Mouse (Mus musculus): ENCODE measurements around the gene Akap17b. TPM values are rescaled to one million over a fixed set of nuclear protein-coding genes. Genes with fewer than 3 reads are reported as not detected.

Akap17b gene
- polyA plus RNA-seq (2012; rRNA removed; ENCODE audit: low replicate concordance), result 0.07 TPM in 1 of 2 replicates, not detected in the other

DNA sequence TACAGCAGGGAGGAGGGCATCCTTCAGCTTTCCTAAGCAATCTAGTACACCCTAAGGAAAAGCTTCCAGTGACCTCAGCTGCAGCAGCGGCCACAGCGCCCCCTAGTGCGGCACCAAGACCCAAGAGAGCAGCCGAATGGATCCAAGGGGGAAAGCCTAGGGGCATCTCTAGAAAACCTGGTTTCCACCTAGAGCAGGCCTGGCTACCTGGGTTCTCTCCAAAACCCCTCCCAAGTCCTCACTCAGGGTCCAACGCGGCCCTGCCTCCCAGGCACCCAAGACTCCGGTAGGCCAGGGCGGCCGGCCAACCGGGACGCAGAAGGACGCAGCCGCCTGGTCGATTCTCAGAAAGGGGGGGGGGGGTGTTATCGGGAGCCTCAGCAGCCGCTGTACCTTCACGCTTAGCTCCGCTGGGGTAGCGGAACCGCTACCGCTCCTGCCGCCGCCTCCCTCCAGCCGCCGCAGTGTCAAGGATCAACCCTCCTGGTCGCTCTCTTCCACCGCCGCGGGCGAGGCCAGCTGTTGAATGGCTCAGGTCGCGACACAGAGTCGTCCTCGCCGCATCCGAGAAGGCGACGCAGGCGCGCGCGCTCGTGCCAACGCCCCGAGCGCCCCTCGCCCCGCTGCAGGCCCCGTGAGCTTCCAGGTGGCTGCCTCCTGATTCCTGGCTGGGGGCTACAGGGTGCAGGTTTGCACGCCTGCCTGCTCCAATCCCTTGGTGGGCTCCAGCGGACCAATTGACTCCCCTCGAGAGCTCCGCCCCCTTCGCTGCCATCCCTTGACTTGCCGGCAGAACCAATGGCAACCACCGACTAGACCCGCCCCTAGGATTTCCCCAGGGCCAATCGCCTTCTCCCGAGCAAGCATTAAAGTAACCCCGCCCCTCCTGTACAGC is at the start of gene Akap17b:
Akap17b (minus strand) TSS at position 739 of the 895 bp plus-strand sequence.

DNA sequence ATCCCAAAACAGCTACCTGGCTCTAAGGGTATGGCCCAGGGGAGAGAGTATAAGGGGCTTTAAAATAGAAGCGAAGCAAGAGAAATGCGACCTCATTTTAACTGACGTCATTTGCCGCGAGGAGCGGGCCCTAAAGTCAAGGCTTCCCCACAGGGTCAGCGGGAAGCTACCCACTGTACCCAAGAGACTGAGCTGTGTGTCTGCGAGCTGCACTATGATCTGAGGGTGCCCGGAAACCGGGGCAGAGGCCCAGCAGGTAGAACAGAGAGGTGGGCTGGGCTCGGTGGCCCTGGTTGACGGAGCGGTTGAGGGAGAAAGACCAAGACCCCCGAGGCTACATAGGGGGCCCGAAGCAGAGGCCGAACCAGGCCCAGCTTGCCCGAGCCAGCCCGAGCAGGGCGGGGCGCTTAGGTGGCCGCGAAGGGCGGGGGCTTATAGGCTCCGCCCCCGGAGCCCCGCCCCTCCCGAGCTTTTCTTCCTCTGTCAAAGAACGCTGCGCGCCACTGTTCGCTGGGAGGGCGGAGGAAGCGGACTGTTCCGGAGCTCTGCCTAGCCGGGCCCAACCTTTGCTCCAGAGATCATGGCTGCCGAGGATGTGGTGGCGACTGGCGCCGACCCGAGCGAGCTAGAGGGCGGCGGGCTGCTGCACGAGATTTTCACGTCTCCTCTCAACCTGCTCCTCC is 47.3 kb downstream of the Akap17b start, which contains the start of gene Pgrmc1:
Pgrmc1 (plus strand) TSS at position 500 of the 683 bp plus-strand sequence.

Other genes starting within 250 kb of the Akap17b start
- not detected in 2 replicates for gene Gm6268, start 244.1 kb downstream of the Akap17b start, polyA plus RNA-seq (2012; rRNA removed; ENCODE audit: low replicate concordance)
- not detected in 2 replicates for gene Gm14569, start 153.6 kb downstream of the Akap17b start, polyA plus RNA-seq (2012; rRNA removed; ENCODE audit: low replicate concordance)
- 157 and 251 TPM in 2 replicates for gene Pgrmc1, start 47.2 kb downstream of the Akap17b start, polyA plus RNA-seq (2012; rRNA removed; ENCODE audit: low replicate concordance)
- gene Slc25a43, start 98.3 kb upstream of the Akap17b start, polyA plus RNA-seq (2012; rRNA removed; ENCODE audit: low replicate concordance), result 1.6 and 2.3 TPM in 2 replicates
- 897 and 1,694 TPM in 2 replicates for gene Slc25a5, start 150.3 kb upstream of the Akap17b start, polyA plus RNA-seq (2012; rRNA removed; ENCODE audit: low replicate concordance)
- gene Ube2a, start 228.5 kb upstream of the Akap17b start, polyA plus RNA-seq (2012; rRNA removed; ENCODE audit: low replicate concordance), result 24.0 and 43.6 TPM in 2 replicates
- gene C330007P06Rik, start 228.7 kb upstream of the Akap17b start, polyA plus RNA-seq (2012; rRNA removed; ENCODE audit: low replicate concordance), result 3.5 and 4.5 TPM in 2 replicates